Mouse (Mus musculus) heart, adult 10 weeks (tissue): ENCODE data around the gene Vmn1r168. TPM values are rescaled to one million over a fixed set of nuclear protein-coding genes. Genes with fewer than 3 reads are reported as not detected.

Experiments
- polyA plus RNA-seq: library from polyadenylated mRNA; stranded (reverse); fragments of 350-450 nt; fragmentation: Illumina TruSeq; extraction: RNeasy Lipid Tissue Mini Kit (QIAGEN cat#74804); gene quantifications from one replicate; pipeline ENCODE4 v1.2.3, GENCODE M21; 2014; ENCODE audit warnings: low read depth, low replicate concordance

Vmn1r168 gene
- not detected for polyA plus RNA-seq

GRCm38 (mm10) chr7:23539432-23539831 is at the start of gene Vmn1r168:
Gene Vmn1r168, plus strand, starts transcription at chr7:23539732.

GRCm38 (mm10) chr7:23507106-23507505 is 32.4 kb upstream of the Vmn1r168 start, which contains the start of gene Vmn1r167:
Gene Vmn1r167, minus strand, starts transcription at chr7:23507206.

GRCm38 (mm10) chr7:23575226-23575625 is 35.7 kb downstream of the Vmn1r168 start, which contains the start of gene Vmn1r169:
Gene Vmn1r169, plus strand, starts transcription at chr7:23575526.

Other genes starting within 250 kb of the Vmn1r168 start
- not detected for gene Nlrp4e, start 238.5 kb upstream of the Vmn1r168 start, polyA plus RNA-seq
- gene Nlrp5, start 153.8 kb upstream of the Vmn1r168 start, polyA plus RNA-seq, result not detected
- gene Vmn1r167, start 32.5 kb upstream of the Vmn1r168 start, polyA plus RNA-seq, result not detected
- not detected for gene Vmn1r169, start 35.8 kb downstream of the Vmn1r168 start, polyA plus RNA-seq
- gene Vmn1r170, start 66.4 kb downstream of the Vmn1r168 start, polyA plus RNA-seq, result not detected
- gene Vmn1r171, start 91.0 kb downstream of the Vmn1r168 start, polyA plus RNA-seq, result not detected
- not detected for gene Vmn1r172, start 118.6 kb downstream of the Vmn1r168 start, polyA plus RNA-seq
- not detected for gene Vmn1r173, start 161.0 kb downstream of the Vmn1r168 start, polyA plus RNA-seq
- not detected for gene Vmn1r174, start 212.5 kb downstream of the Vmn1r168 start, polyA plus RNA-seq